Mouse (Mus musculus): ENCODE data around the gene Olfr247. TPM values are rescaled to one million over a fixed set of nuclear protein-coding genes. Genes with fewer than 3 reads are reported as not detected.

Gene Olfr247
- polyA plus RNA-seq, 1 experiment from 2014 or later = not detected

Other genes with a start within 250 kb of the Olfr247 start
- not detected in 2 replicates for gene Olfr805, start 246.8 kb downstream of the Olfr247 start, polyA plus RNA-seq (2015; fragmentation: Nextera tagmentation; extraction: Ambion mirVana)
- gene Olfr806, start 234.2 kb downstream of the Olfr247 start, polyA plus RNA-seq (2015; fragmentation: Nextera tagmentation; extraction: Ambion mirVana) = not detected in 2 replicates
- not detected in 2 replicates for gene Olfr807, start 218.3 kb downstream of the Olfr247 start, polyA plus RNA-seq (2015; fragmentation: Nextera tagmentation; extraction: Ambion mirVana)
- not detected in 2 replicates for gene Olfr808, start 210.7 kb downstream of the Olfr247 start, polyA plus RNA-seq (2015; fragmentation: Nextera tagmentation; extraction: Ambion mirVana)
- not detected in 2 replicates for gene Olfr809, start 201.5 kb downstream of the Olfr247 start, polyA plus RNA-seq (2015; fragmentation: Nextera tagmentation; extraction: Ambion mirVana)
- not detected in 2 replicates for gene Olfr810, start 181.2 kb downstream of the Olfr247 start, polyA plus RNA-seq (2015; fragmentation: Nextera tagmentation; extraction: Ambion mirVana)
- not detected in 2 replicates for gene Olfr811, start 171.7 kb downstream of the Olfr247 start, polyA plus RNA-seq (2015; fragmentation: Nextera tagmentation; extraction: Ambion mirVana)
- gene Olfr812, start 130.0 kb downstream of the Olfr247 start, polyA plus RNA-seq (2015; fragmentation: Nextera tagmentation; extraction: Ambion mirVana) = not detected in 2 replicates
- gene Olfr813, start 120.8 kb downstream of the Olfr247 start, polyA plus RNA-seq (2015; fragmentation: Nextera tagmentation; extraction: Ambion mirVana) = not detected in 2 replicates
- not detected in 2 replicates for gene Olfr814, start 96.3 kb downstream of the Olfr247 start, polyA plus RNA-seq (2015; fragmentation: Nextera tagmentation; extraction: Ambion mirVana)
- not detected in 2 replicates for gene Olfr815, start 70.3 kb downstream of the Olfr247 start, polyA plus RNA-seq (2015; fragmentation: Nextera tagmentation; extraction: Ambion mirVana)
- not detected in 2 replicates for gene Olfr816, start 60.5 kb downstream of the Olfr247 start, polyA plus RNA-seq (2015; fragmentation: Nextera tagmentation; extraction: Ambion mirVana)
- not detected in 2 replicates for gene Olfr818, start 27.0 kb downstream of the Olfr247 start, polyA plus RNA-seq (2015; fragmentation: Nextera tagmentation; extraction: Ambion mirVana)
- not detected in 2 replicates for gene Olfr819, start 8.9 kb downstream of the Olfr247 start, polyA plus RNA-seq (2015; fragmentation: Nextera tagmentation; extraction: Ambion mirVana)
- not detected in 2 replicates for gene Gm10310, start 8.9 kb upstream of the Olfr247 start, polyA plus RNA-seq (2015; fragmentation: Nextera tagmentation; extraction: Ambion mirVana)
- not detected in 2 replicates for gene Olfr820, start 36.5 kb upstream of the Olfr247 start, polyA plus RNA-seq (2015; fragmentation: Nextera tagmentation; extraction: Ambion mirVana)
- gene Olfr821, start 54.2 kb upstream of the Olfr247 start, polyA plus RNA-seq (2015; fragmentation: Nextera tagmentation; extraction: Ambion mirVana) = not detected in 2 replicates
- not detected in 2 replicates for gene Olfr822, start 95.1 kb upstream of the Olfr247 start, polyA plus RNA-seq (2015; fragmentation: Nextera tagmentation; extraction: Ambion mirVana)
- not detected in 2 replicates for gene Olfr823, start 139.2 kb upstream of the Olfr247 start, polyA plus RNA-seq (2015; fragmentation: Nextera tagmentation; extraction: Ambion mirVana)
- not detected in 2 replicates for gene Olfr824, start 153.9 kb upstream of the Olfr247 start, polyA plus RNA-seq (2015; fragmentation: Nextera tagmentation; extraction: Ambion mirVana)
- not detected in 2 replicates for gene Olfr825, start 190.6 kb upstream of the Olfr247 start, polyA plus RNA-seq (2015; fragmentation: Nextera tagmentation; extraction: Ambion mirVana)
- not detected in 2 replicates for gene Olfr826, start 208.0 kb upstream of the Olfr247 start, polyA plus RNA-seq (2015; fragmentation: Nextera tagmentation; extraction: Ambion mirVana)
- not detected in 2 replicates for gene Olfr827, start 238.3 kb upstream of the Olfr247 start, polyA plus RNA-seq (2015; fragmentation: Nextera tagmentation; extraction: Ambion mirVana)